Mouse (Mus musculus) CH12.LX (cell line): ENCODE measurements around the gene AC129217.1. TPM values are rescaled to one million over a fixed set of nuclear protein-coding genes. Genes with fewer than 3 reads are reported as not detected.
A peak's percentile ranks its signal among the peaks of the same experiment; 100 is the strongest.

Experiments used
- DNase-seq: peaks from one replicate; pipeline ENCODE4 v3.0.0-alpha.2; 2013; ENCODE audit errors: extremely low read depth
- H3K27ac ChIP-seq: 2 replicates; pipeline ENCODE4 v1.5.1; 2012; ENCODE audit warnings: low read depth, mild to moderate bottlenecking, control low read depth, moderate library complexity; ENCODE audit not compliant: insufficient read depth
- H3K27me3 ChIP-seq: replicated peaks from 2 replicates; pipeline ENCODE3; 2012; ENCODE audit warnings: inconsistent platforms
- H3K36me3 ChIP-seq, 2 experiments: replicated peaks in 1 of 2; 2 replicates each; pipeline versions ENCODE3 to v1.6.1; 2012; ENCODE audit warnings: inconsistent platforms in 1 of 2, low read length in 1 of 2, mild to moderate bottlenecking in 1 of 2, mixed read lengths in 1 of 2, moderate library complexity in 1 of 2; ENCODE audit not compliant: control insufficient read depth in 1 of 2, insufficient read depth in 1 of 2
- H3K4me1 ChIP-seq, 2 experiments: 2 replicates each; pipeline ENCODE4 v1.6.1; 2012; ENCODE audit warnings: inconsistent platforms in 1 of 2, moderate library complexity in 1 of 2; ENCODE audit not compliant: insufficient read depth in 2 of 2, control insufficient read depth in 1 of 2
- H3K4me2 ChIP-seq: 2 replicates; pipeline ENCODE4 v1.6.1; 2012; ENCODE audit warnings: low read depth, mild to moderate bottlenecking, control low read depth; ENCODE audit not compliant: poor library complexity, insufficient read depth, severe bottlenecking
- H3K4me3 ChIP-seq, 3 experiments: fragments of 150-350 bp in 1 of 3; sonication (generic) in 1 of 3; replicated peaks in 1 of 3; 2 replicates each; pipeline versions ENCODE3 to v1.5.1; 2011 to 2012; ENCODE audit warnings: low read depth in 2 of 3, low read length in 2 of 3, mild to moderate bottlenecking in 2 of 3, moderate library complexity in 2 of 3, control low read depth in 1 of 3, improper control_type of control experiment in 1 of 3, inconsistent platforms in 1 of 3, mixed read lengths in 1 of 3; ENCODE audit not compliant: poor library complexity in 1 of 3
- H3K79me2 ChIP-seq: replicated peaks from 2 replicates; pipeline ENCODE4 v1.6.1; 2012; ENCODE audit warnings: mild to moderate bottlenecking, moderate library complexity; ENCODE audit not compliant: control insufficient read depth, poor library complexity, insufficient read depth, severe bottlenecking; ENCODE audit errors: extremely low read depth
- H3K9ac ChIP-seq: 2 replicates; pipeline ENCODE4 v1.6.1; 2012; ENCODE audit warnings: low read depth, mild to moderate bottlenecking, control low read depth, moderate library complexity; ENCODE audit not compliant: insufficient read depth
- H3K9me3 ChIP-seq: replicated peaks from 2 replicates; pipeline ENCODE3; 2012; ENCODE audit warnings: low read length, inconsistent platforms, mixed read lengths
- BHLHE40 ChIP-seq: IDR thresholded peaks from 2 replicates; pipeline ENCODE4 v1.6.1; 2011; ENCODE audit warnings: mild to moderate bottlenecking, low read depth, low read length, improper control_type of control experiment
- CHD1 ChIP-seq: IDR thresholded peaks from 2 replicates; pipeline ENCODE4 v1.6.1; 2012; ENCODE audit warnings: low read depth, low read length, improper control_type of control experiment, inconsistent platforms
- CHD2 ChIP-seq: IDR thresholded peaks from 2 replicates; pipeline ENCODE4 v1.6.1; 2011; ENCODE audit warnings: low read length, improper control_type of control experiment
- CTCF ChIP-seq, 2 experiments: IDR thresholded peaks in 1 of 2; conservative IDR thresholded peaks in 1 of 2; 2 replicates each; pipeline ENCODE4 v1.5.1; 2011 to 2012; ENCODE audit warnings: low read depth in 2 of 2, low read length in 2 of 2, improper control_type of control experiment in 1 of 2, inconsistent platforms in 1 of 2, mild to moderate bottlenecking in 1 of 2, moderate library complexity in 1 of 2
- ELF1 ChIP-seq: IDR thresholded peaks from 2 replicates; pipeline ENCODE4 v1.6.1; 2014; ENCODE audit warnings: low read depth, mild to moderate bottlenecking, inconsistent platforms, low read length, improper control_type of control experiment
- EP300 ChIP-seq: IDR thresholded peaks from 2 replicates; pipeline ENCODE4 v1.6.1; 2011; ENCODE audit warnings: low read length, improper control_type of control experiment
- ETS1 ChIP-seq: conservative IDR thresholded peaks from 2 replicates; pipeline ENCODE4 v1.6.1; 2012; ENCODE audit warnings: low read depth, mild to moderate bottlenecking, inconsistent platforms, low read length, improper control_type of control experiment, moderate library complexity
- GABPA ChIP-seq: IDR thresholded peaks from 2 replicates; pipeline ENCODE4 v1.6.1; 2012; ENCODE audit warnings: low read depth, low read length, improper control_type of control experiment, inconsistent platforms; ENCODE audit not compliant: insufficient replicate concordance
- HCFC1 ChIP-seq: IDR thresholded peaks from 2 replicates; pipeline ENCODE4 v1.6.1; 2012; ENCODE audit warnings: low read depth, mild to moderate bottlenecking, inconsistent platforms, low read length, improper control_type of control experiment
- IRF4 ChIP-seq: IDR thresholded peaks from 2 replicates; pipeline ENCODE4 v1.6.1; 2014; ENCODE audit warnings: low read depth, mild to moderate bottlenecking, inconsistent platforms, low read length, improper control_type of control experiment
- JUND ChIP-seq: conservative IDR thresholded peaks from 2 replicates; pipeline ENCODE4 v1.6.1; 2011; ENCODE audit warnings: low read depth, low read length, improper control_type of control experiment
- KAT2A ChIP-seq: IDR thresholded peaks from 2 replicates; pipeline ENCODE4 v1.6.1; 2012; ENCODE audit warnings: low read length, improper control_type of control experiment, inconsistent platforms; ENCODE audit not compliant: insufficient replicate concordance
- MAFK ChIP-seq: IDR thresholded peaks from 2 replicates; pipeline ENCODE4 v1.6.1; 2011; ENCODE audit warnings: low read length, improper control_type of control experiment; ENCODE audit not compliant: insufficient replicate concordance
- MAX ChIP-seq: IDR thresholded peaks from 2 replicates; pipeline ENCODE4 v1.6.1; 2011; ENCODE audit warnings: low read length, improper control_type of control experiment
- MEF2A ChIP-seq: IDR thresholded peaks from 2 replicates; pipeline ENCODE4 v1.6.1; 2014; ENCODE audit warnings: low read depth, mild to moderate bottlenecking, inconsistent platforms, low read length, improper control_type of control experiment, borderline replicate concordance
- MXI1 ChIP-seq: IDR thresholded peaks from 2 replicates; pipeline ENCODE4 v1.6.1; 2011; ENCODE audit warnings: mild to moderate bottlenecking, low read depth, low read length, improper control_type of control experiment
- MYC ChIP-seq: IDR thresholded peaks from 2 replicates; pipeline ENCODE4 v1.6.1; 2011; ENCODE audit warnings: low read depth, mild to moderate bottlenecking, improper control_type of control experiment, low read length
- NELFE ChIP-seq: IDR thresholded peaks from 2 replicates; pipeline ENCODE4 v1.6.1; 2011; ENCODE audit warnings: low read depth, low read length, improper control_type of control experiment
- NRF1 ChIP-seq: IDR thresholded peaks from 2 replicates; pipeline ENCODE4 v1.6.1; 2014; ENCODE audit warnings: low read depth, mild to moderate bottlenecking, inconsistent platforms, low read length, improper control_type of control experiment, moderate library complexity
- POLR2A ChIP-seq: IDR thresholded peaks from 2 replicates; pipeline ENCODE4 v1.6.1; 2011; ENCODE audit warnings: low read depth, mild to moderate bottlenecking, improper control_type of control experiment, low read length
- POLR2AphosphoS2 ChIP-seq: IDR thresholded peaks from 2 replicates; pipeline ENCODE4 v1.6.1; 2011; ENCODE audit warnings: low read depth, low read length, improper control_type of control experiment
- RAD21 ChIP-seq: IDR thresholded peaks from 2 replicates; pipeline ENCODE4 v1.6.1; 2011; ENCODE audit warnings: low read depth, mild to moderate bottlenecking, low read length, improper control_type of control experiment, moderate library complexity
- RCOR1 ChIP-seq: conservative IDR thresholded peaks from 2 replicates; pipeline ENCODE4 v1.6.1; 2012; ENCODE audit warnings: low read depth, mild to moderate bottlenecking, inconsistent platforms, low read length, improper control_type of control experiment
- SIN3A ChIP-seq: IDR thresholded peaks from 2 replicates; pipeline ENCODE4 v1.6.1; 2012; ENCODE audit warnings: low read length, improper control_type of control experiment, inconsistent platforms
- SMC3 ChIP-seq: IDR thresholded peaks from 2 replicates; pipeline ENCODE4 v1.6.1; 2011; ENCODE audit warnings: low read depth, low read length, improper control_type of control experiment
- TBP ChIP-seq: conservative IDR thresholded peaks from 2 replicates; pipeline ENCODE4 v1.6.1; 2011; ENCODE audit warnings: low read depth, low read length, improper control_type of control experiment
- TCF12 ChIP-seq: IDR thresholded peaks from 2 replicates; pipeline ENCODE4 v1.6.1; 2014; ENCODE audit warnings: low read depth, mild to moderate bottlenecking, inconsistent platforms, low read length, improper control_type of control experiment
- USF2 ChIP-seq: conservative IDR thresholded peaks from 2 replicates; pipeline ENCODE4 v1.6.1; 2011; ENCODE audit warnings: low read depth, low read length, improper control_type of control experiment
- ZC3H11A ChIP-seq: IDR thresholded peaks from 2 replicates; pipeline ENCODE4 v1.6.1; 2012; ENCODE audit warnings: low read depth, mild to moderate bottlenecking, inconsistent platforms, low read length, improper control_type of control experiment
- ZKSCAN1 ChIP-seq: IDR thresholded peaks from 2 replicates; pipeline ENCODE4 v1.6.1; 2012; ENCODE audit warnings: low read depth, inconsistent platforms, low read length, improper control_type of control experiment, borderline replicate concordance
- ZMIZ1 ChIP-seq: IDR thresholded peaks from 2 replicates; pipeline ENCODE4 v1.6.1; 2012; ENCODE audit warnings: low read depth, mild to moderate bottlenecking, inconsistent platforms, low read length, improper control_type of control experiment
- ZNF384 ChIP-seq: IDR thresholded peaks from 2 replicates; pipeline ENCODE4 v1.6.1; 2012; ENCODE audit warnings: low read depth, low read length, improper control_type of control experiment, inconsistent platforms
- dilution Hi-C: fragments of 300-500 bp; cut with MboI; formaldehyde crosslinking; loops from 2 replicates; pipeline ENCODE4 v1.14.3; 2020; ENCODE audit warnings: low sequenced_read_pairs; ENCODE audit not compliant: extremely low pct_unique_long_range_greater_than_20kb, extremely low pct_ligation_motif_present
- in situ Hi-C: fragments of 300-500 bp; cut with MboI; formaldehyde crosslinking; loops from 3 replicates; pipeline ENCODE4 v1.14.3; 2019; ENCODE audit warnings: low sequenced_read_pairs, low pct_ligation_motif_present, low pct_unique_long_range_greater_than_20kb, mixed read lengths
- polyA plus RNA-seq: library from polyadenylated mRNA; unstranded; fragments of >175 nt; gene quantifications from 2 replicates; pipeline ENCODE4 v1.2.1, GENCODE M21; 2012; ENCODE audit warnings: low read depth; ENCODE audit not compliant: insufficient read length
- total RNA-seq, 2 experiments: library from RNA; depleted of rRNA; stranded (reverse); fragments of 300-350 nt in 1 of 2; fragments of >200 nt in 1 of 2; gene quantifications; 2 replicates each; pipeline ENCODE4 v1.2.3; 2012 to 2014

Gene AC129217.1
- total and polyA plus RNA-seq, 3 experiments = 0.25 to 77.4 (median 5.1) TPM

DNA sequence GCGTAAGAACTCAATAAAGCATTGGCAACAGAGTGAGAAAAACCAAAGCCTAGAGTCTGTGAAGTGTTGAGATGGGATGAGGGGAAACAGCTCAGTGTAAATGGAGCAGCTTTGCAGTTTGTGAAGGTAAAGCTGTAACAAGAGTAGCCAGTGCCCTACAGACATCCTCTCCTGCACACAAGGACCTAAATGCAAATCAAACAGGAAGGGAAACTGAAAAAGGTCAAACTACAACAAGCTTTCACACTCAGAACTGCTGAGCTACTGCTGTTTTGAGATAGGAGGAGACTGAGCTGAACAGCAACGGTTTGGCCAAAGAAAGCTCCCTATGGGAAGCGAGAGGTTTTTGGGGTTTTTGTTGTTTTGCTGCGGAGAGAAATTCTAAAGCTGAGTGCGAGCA, 22.8 kb upstream of the AC129217.1 start:
- H3K4me3 ChIP-seq = peak overlapping the region; percentile 19 to 38 (median 36)
- dilution Hi-C loops (no loop called here), in situ Hi-C loops (no loop called here)

DNA sequence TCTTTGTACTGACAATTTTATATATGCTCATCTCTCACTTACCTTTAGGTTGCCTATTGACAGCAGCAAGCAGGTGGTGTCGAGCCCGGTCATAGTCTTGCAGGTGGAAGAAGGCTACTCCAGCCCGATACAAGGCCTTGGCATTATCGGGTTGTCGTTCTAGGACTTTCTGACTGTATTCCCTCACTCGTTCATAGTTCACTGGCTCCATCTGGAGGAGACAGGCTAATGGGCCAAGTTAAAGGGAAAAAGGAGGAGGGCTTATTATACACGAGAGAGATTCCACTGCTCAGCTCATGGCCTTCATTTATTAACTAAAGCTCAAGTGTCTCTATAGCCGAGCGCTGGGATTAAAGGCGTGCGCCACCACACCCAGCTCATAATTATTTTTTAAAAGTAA, 13.8 kb upstream of the AC129217.1 start:
- H3K79me2 ChIP-seq = peaks cover 48% of the 10 kb centered on the region
- H3K4me3 ChIP-seq = no peak overlapping the region
- no peak for TF ChIP-seq MXI1
- peak; percentile 44 for TF ChIP-seq RAD21
- no peak for TF ChIP-seq GABPA
- TF ChIP-seq ZC3H11A = no peak
- TF ChIP-seq USF2 = no peak
- TF ChIP-seq CTCF (conservative IDR thresholded peaks at IDR 0.05 in 1 of 2, IDR thresholded peaks at IDR 0.05 in 1 of 2; ENCODE audit: low read depth in 2 of 2, low read length in 2 of 2) = peak in 1 of 2 experiments; percentile 47; a peak in 2 of 4 replicates
- peak; percentile 27; the same call in 1 of the 2 replicates for TF ChIP-seq SMC3
- no peak for DNase-seq
- in situ Hi-C loops = no loop called here
- no peak overlapping the region; the same call in 1 of the 2 replicates for H3K4me2 ChIP-seq
- H3K36me3 ChIP-seq = peaks cover 38 to 57% of the 10 kb centered on the region in 2 experiments
- no peaks in the 10 kb centered on the region for H3K27me3 ChIP-seq
- no peak overlapping the region for H3K27ac ChIP-seq
- no peak overlapping the region for H3K9ac ChIP-seq
- H3K9me3 ChIP-seq = no peaks in the 10 kb centered on the region
- H3K4me1 ChIP-seq = peaks cover 10 to 34% of the 10 kb centered on the region in 2 experiments
- dilution Hi-C loops = no loop called here

More for the DNA sequence above, 22.8 kb upstream of the AC129217.1 start:
- Histone ChIP-seq H3K4me2 (peak overlapping the region; percentile 72), H3K27me3 (no peaks in the 10 kb centered on the region), H3K27ac (peak overlapping the region; percentile 97), H3K9me3 (no peaks in the 10 kb centered on the region), H3K36me3 (peaks cover 26 to 53% of the 10 kb centered on the region in 2 experiments), H3K4me1 (peaks cover 14 to 73% of the 10 kb centered on the region in 2 experiments), H3K79me2 (peaks cover 8% of the 10 kb centered on the region; the same call in 1 of the 2 replicates), H3K9ac (peak overlapping the region; percentile 57)
- peak; percentile 78 for DNase-seq
- no peak for TF ChIP-seq CTCF (conservative IDR thresholded peaks at IDR 0.05 in 1 of 2, IDR thresholded peaks at IDR 0.05 in 1 of 2; ENCODE audit: low read depth in 2 of 2, low read length in 2 of 2)
- 0 out of 2 replicates have a peak, but pooled peaks have one; percentile 14 for TF ChIP-seq MXI1
- TF ChIP-seq ELF1 = peak; percentile 50; the same call in 1 of the 2 replicates
- TF ChIP-seq EP300 = peak; percentile 86
- TF ChIP-seq ZKSCAN1 = no peak
- TF ChIP-seq MYC = peak; percentile 29; the same call in 1 of the 2 replicates
- TF ChIP-seq BHLHE40 = peak; percentile 39; the same call in 1 of the 2 replicates
- peak; percentile 71; the same call in 1 of the 2 replicates for TF ChIP-seq TCF12
- TF ChIP-seq RCOR1 = peak; percentile 52; the same call in 1 of the 2 replicates
- 0 out of 2 replicates have a peak, but pooled peaks have one; percentile 15 for TF ChIP-seq CHD2
- TF ChIP-seq MEF2A = peak; percentile 38; the same call in 1 of the 2 replicates
- peak; percentile 21; the same call in 1 of the 2 replicates for TF ChIP-seq MAX
- no peak for TF ChIP-seq KAT2A
- TF ChIP-seq POLR2AphosphoS2 = peak; percentile 46; the same call in 1 of the 2 replicates
- TF ChIP-seq IRF4 = peak; percentile 88
- no peak for TF ChIP-seq TBP
- TF ChIP-seq NRF1 = no peak
- no peak for TF ChIP-seq JUND
- TF ChIP-seq SIN3A = peak; percentile 93
- 0 out of 2 replicates have a peak, but pooled peaks have one; percentile 52 for TF ChIP-seq ZMIZ1
- no peak for TF ChIP-seq NELFE
- TF ChIP-seq ZC3H11A = no peak
- TF ChIP-seq ETS1 = peak; percentile 72
- peak; percentile 63 for TF ChIP-seq MAFK
- no peak for TF ChIP-seq ZNF384
- TF ChIP-seq POLR2A = peak; percentile 47; the same call in 1 of the 2 replicates
- TF ChIP-seq HCFC1 = peak; percentile 42; the same call in 1 of the 2 replicates
- no peak; the same call in 1 of the 2 replicates for TF ChIP-seq SMC3
- TF ChIP-seq CHD1 = 0 out of 2 replicates have a peak, but pooled peaks have one; percentile 44
